Mouse (Mus musculus) lung, embryonic 14.5 days (tissue): ENCODE results near the gene Ankrd55. TPM values are rescaled to one million over a fixed set of nuclear protein-coding genes. Genes with fewer than 3 reads are reported as not detected.

Experiments used
- ATAC-seq: fragments of 200-750 bp; cut with Nextera tagmentation; 2 replicates; pipeline ENCODE4 v1.8.0; 2017; ENCODE audit warnings: mild to moderate bottlenecking, moderate TSS enrichment, moderate library complexity; ENCODE audit not compliant: insufficient read depth
- DNase-seq: peaks from one replicate; pipeline ENCODE4 v3.0.0-alpha.2; 2015
- H3K27ac ChIP-seq: fragments of 300-500 bp; sonication (generic); 2 replicates; pipeline ENCODE4 v1.5.1; 2014; ENCODE audit warnings: low read depth, mild to moderate bottlenecking, moderate library complexity
- H3K27me3 ChIP-seq: fragments of 300-500 bp; sonication (generic); 2 replicates; pipeline ENCODE4 v1.6.1; 2014; ENCODE audit warnings: low read length, control low read depth; ENCODE audit not compliant: insufficient read depth
- H3K36me3 ChIP-seq: fragments of 300-500 bp; sonication (generic); 2 replicates; pipeline ENCODE4 v1.6.1; 2014; ENCODE audit warnings: control low read depth; ENCODE audit not compliant: insufficient read depth
- H3K4me1 ChIP-seq: fragments of 300-500 bp; sonication (generic); 2 replicates; pipeline ENCODE4 v1.6.1; 2014; ENCODE audit warnings: antibody characterized with exemption, control low read depth; ENCODE audit not compliant: insufficient read depth
- H3K4me2 ChIP-seq: fragments of 300-500 bp; sonication (generic); 2 replicates; pipeline ENCODE4 v1.6.1; 2014; ENCODE audit warnings: mild to moderate bottlenecking
- H3K4me3 ChIP-seq: fragments of 300-500 bp; sonication (generic); 2 replicates; pipeline ENCODE4 v1.5.1; 2014; ENCODE audit warnings: low read depth, low read length
- H3K9ac ChIP-seq: fragments of 300-500 bp; sonication (generic); 2 replicates; pipeline ENCODE4 v1.6.1; 2014
- H3K9me3 ChIP-seq: fragments of 300-500 bp; sonication (generic); 2 replicates; pipeline ENCODE4 v1.6.1; 2016; ENCODE audit warnings: low read depth, low read length, control low read depth
- CTCF ChIP-seq: IDR thresholded peaks from 2 replicates; pipeline ENCODE4 v1.5.1; 2016; ENCODE audit warnings: antibody characterized with exemption, low read depth
- WGBS: fragments of 180-500 bp; shearing (Covaris S2); extraction: QIAGEN DNeasy Blood & Tissue Kit; methylation state at CpG from one replicate; pipeline ENCODE4 v1.1.7; 2014; 5-methylcytosine and 5-hydroxymethylcytosine counted together
- polyA plus RNA-seq: library from polyadenylated mRNA; unstranded; fragments of >200 nt; fragmentation: Nextera tagmentation; extraction: Ambion mirVana; gene quantifications from 2 replicates; pipeline ENCODE4 v1.2.1, GENCODE M21; 2014

The Ankrd55 gene
- polyA plus RNA-seq, 1 experiment from 2014 or later = 0.18 TPM

DNA sequence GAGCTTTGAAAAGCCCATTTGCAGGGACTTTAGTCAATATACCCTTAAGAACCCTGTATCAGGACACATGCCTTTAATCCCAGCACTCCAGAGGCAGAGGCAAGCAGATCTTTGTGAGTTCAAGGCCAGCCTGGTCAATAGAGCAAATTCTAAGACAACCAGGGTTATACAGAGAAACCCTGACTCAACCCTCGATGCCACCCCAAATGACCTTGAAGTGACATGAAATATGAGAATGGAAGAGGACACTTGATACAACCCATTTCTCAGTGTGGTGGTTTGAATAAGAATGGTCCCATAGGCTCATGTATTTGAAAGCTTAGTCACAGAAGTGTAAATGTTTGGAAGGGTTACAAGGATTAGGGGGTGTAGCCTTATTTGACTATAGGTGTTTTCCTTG lies 121.6 kb downstream of the Ankrd55 start:
- Histone ChIP-seq H3K36me3 (no peaks in the 10 kb centered on the region), H3K4me3 (no peak overlapping the region), H3K9me3 (no peaks in the 10 kb centered on the region), H3K27me3 (no peaks in the 10 kb centered on the region), H3K27ac (no peak overlapping the region), H3K4me1 (0 out of 2 replicates have a peak, but pooled peaks cover 3% of the 10 kb centered on the region), H3K4me2 (no peak overlapping the region), H3K9ac (no peak overlapping the region)
- DNase-seq = no peak
- no peak for TF ChIP-seq CTCF
- no peak for ATAC-seq
- WGBS = 82% methylated on average over 1 of the region's 1 CpGs

GRCm38 (mm10) chr13:112410461-112410860 lies 122.2 kb downstream of the Ankrd55 start:
- Histone ChIP-seq H3K9me3 (no peaks in the 10 kb centered on the region), H3K4me1 (no peaks in the 10 kb centered on the region), H3K36me3 (no peaks in the 10 kb centered on the region), H3K9ac (no peak overlapping the region), H3K4me2 (no peak overlapping the region), H3K27me3 (no peaks in the 10 kb centered on the region), H3K27ac (peak overlapping the region; percentile 50; the same call in 1 of the 2 replicates), H3K4me3 (no peak overlapping the region)
- ATAC-seq = no peak
- TF ChIP-seq CTCF = no peak
- no peak for DNase-seq
- 85% methylated on average over 4 of the region's 4 CpGs for WGBS

- TF ChIP-seq CTCF = no peak
- no peak overlapping the region for H3K4me3 ChIP-seq
- H3K9ac ChIP-seq = no peak overlapping the region
- no peak overlapping the region for H3K4me2 ChIP-seq
- 34% methylated on average over 5 of the region's 5 CpGs for WGBS
- H3K27ac ChIP-seq = peak overlapping the region; percentile 2; the same call in 1 of the 2 replicates
- H3K9me3 ChIP-seq = no peaks in the 10 kb centered on the region
- 0 out of 2 replicates have a peak, but pooled peaks cover 3% of the 10 kb centered on the region for H3K4me1 ChIP-seq
- DNase-seq (peak; percentile 52), ATAC-seq (peak; percentile 83; the same call in 1 of the 2 replicates)
- H3K36me3 ChIP-seq = no peaks in the 10 kb centered on the region
- no peaks in the 10 kb centered on the region for H3K27me3 ChIP-seq
Observed at GRCm38 (mm10) chr13:112411216-112411822, 123.1 kb downstream of the Ankrd55 start.

- DNase-seq = no peak
- no peaks in the 10 kb centered on the region for H3K36me3 ChIP-seq
- ATAC-seq = no peak
- WGBS = 64% methylated on average over 2 of the region's 3 CpGs
- H3K4me3 ChIP-seq = no peak overlapping the region
- H3K9ac ChIP-seq = no peak overlapping the region
- H3K27ac ChIP-seq = 0 out of 2 replicates have a peak overlapping the region, but pooled peaks have one; percentile 42
- no peaks in the 10 kb centered on the region for H3K27me3 ChIP-seq
- no peaks in the 10 kb centered on the region for H3K9me3 ChIP-seq
- peaks cover 10% of the 10 kb centered on the region; the same call in 1 of the 2 replicates for H3K4me1 ChIP-seq
- TF ChIP-seq CTCF = no peak
- H3K4me2 ChIP-seq = no peak overlapping the region
Observed at GRCm38 (mm10) chr13:112412251-112412650, 124.0 kb downstream of the Ankrd55 start.

- 82% methylated on average over 5 of the region's 5 CpGs for WGBS
- no peak overlapping the region for H3K27ac ChIP-seq
Observed at GRCm38 (mm10) chr13:112412824-112413223, 124.6 kb downstream of the Ankrd55 start.

DNA sequence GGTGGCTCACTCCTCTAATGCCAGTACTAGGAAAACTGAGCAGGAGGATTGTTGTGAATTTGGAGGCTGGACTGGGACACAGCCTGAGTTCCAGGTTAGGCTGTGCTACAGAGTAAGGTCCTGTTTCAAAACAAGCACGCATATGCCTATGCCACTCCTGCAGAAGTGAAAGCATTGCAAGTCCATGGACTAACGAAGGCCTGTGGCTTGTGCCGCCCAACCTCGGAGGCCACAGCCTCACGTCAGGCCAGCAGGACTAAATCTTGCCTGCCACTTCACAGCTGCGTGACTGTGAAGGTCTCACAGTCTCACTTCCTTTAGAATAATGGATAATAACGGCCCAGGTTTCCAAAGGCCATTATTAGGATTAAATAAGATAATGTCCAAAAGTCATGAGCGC lies 125.4 kb downstream of the Ankrd55 start:
- Histone ChIP-seq H3K4me3 (no peak overlapping the region), H3K27ac (no peak overlapping the region), H3K9ac (no peak overlapping the region), H3K9me3 (no peaks in the 10 kb centered on the region), H3K4me1 (peaks cover 11% of the 10 kb centered on the region; the same call in 1 of the 2 replicates), H3K4me2 (no peak overlapping the region), H3K36me3 (no peaks in the 10 kb centered on the region), H3K27me3 (no peaks in the 10 kb centered on the region)
- 79% methylated on average over 8 of the region's 8 CpGs for WGBS
- TF ChIP-seq CTCF = no peak
- ATAC-seq = no peak
- DNase-seq = no peak

More at GRCm38 (mm10) chr13:112412824-112413223, 124.6 kb downstream of the Ankrd55 start:
- no peak for TF ChIP-seq CTCF
- ATAC-seq = no peak
- H3K27me3 ChIP-seq = no peaks in the 10 kb centered on the region
- no peaks in the 10 kb centered on the region for H3K36me3 ChIP-seq
- H3K4me1 ChIP-seq = peaks cover 11% of the 10 kb centered on the region; the same call in 1 of the 2 replicates
- no peak for DNase-seq
- no peak overlapping the region for H3K9ac ChIP-seq
- no peaks in the 10 kb centered on the region for H3K9me3 ChIP-seq
- no peak overlapping the region for H3K4me2 ChIP-seq
- H3K4me3 ChIP-seq = no peak overlapping the region

DNA sequence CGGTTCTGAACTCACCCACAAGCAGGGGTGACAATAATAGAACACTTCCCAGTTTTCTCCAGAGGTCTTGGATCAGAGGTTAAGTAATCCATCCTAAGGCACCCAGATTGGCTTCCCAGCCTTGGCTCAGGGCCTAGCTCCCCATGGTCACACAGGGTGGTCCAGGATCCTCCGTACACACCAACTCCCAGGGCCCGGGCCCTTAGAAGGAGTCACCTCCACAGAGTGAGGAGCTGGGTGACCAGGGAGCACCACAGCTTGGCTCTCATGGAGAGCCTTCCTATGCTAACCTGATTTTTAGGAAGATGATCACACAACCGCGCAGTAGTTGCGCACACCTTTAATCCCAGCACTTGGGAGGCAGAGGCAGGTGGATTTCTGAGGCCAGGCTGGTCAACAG lies 127.6 kb downstream of the Ankrd55 start:
- H3K9ac ChIP-seq = no peak overlapping the region
- no peaks in the 10 kb centered on the region for H3K36me3 ChIP-seq
- no peaks in the 10 kb centered on the region for H3K9me3 ChIP-seq
- no peak for TF ChIP-seq CTCF
- 64% methylated on average over 6 of the region's 6 CpGs for WGBS
- H3K27ac ChIP-seq = 0 out of 2 replicates have a peak overlapping the region, but pooled peaks have one; percentile 63
- no peaks in the 10 kb centered on the region for H3K27me3 ChIP-seq
- ATAC-seq = no peak
- no peak overlapping the region for H3K4me2 ChIP-seq
- DNase-seq = peak; percentile 31
- peaks cover 11% of the 10 kb centered on the region; the same call in 1 of the 2 replicates for H3K4me1 ChIP-seq
- no peak overlapping the region for H3K4me3 ChIP-seq
